Mouse (Mus musculus) olfactory bulb, adult 2 months (tissue): ENCODE measurements around the gene Slc35f5.

ENCODE experiments used
- CTCF ChIP-seq: fragments of 200-500 bp; IDR thresholded peaks from 2 replicates; pipeline ENCODE4 v1.5.1; 2012; ENCODE audit warnings: low read depth, mild to moderate bottlenecking, low read length, moderate library complexity; ENCODE audit not compliant: insufficient read depth
- POLR2A ChIP-seq: fragments of 200-500 bp; IDR thresholded peaks from 2 replicates; pipeline ENCODE4 v1.6.1; 2012; ENCODE audit warnings: mild to moderate bottlenecking, low read depth, low read length, moderate library complexity; ENCODE audit not compliant: insufficient read depth

DNA sequence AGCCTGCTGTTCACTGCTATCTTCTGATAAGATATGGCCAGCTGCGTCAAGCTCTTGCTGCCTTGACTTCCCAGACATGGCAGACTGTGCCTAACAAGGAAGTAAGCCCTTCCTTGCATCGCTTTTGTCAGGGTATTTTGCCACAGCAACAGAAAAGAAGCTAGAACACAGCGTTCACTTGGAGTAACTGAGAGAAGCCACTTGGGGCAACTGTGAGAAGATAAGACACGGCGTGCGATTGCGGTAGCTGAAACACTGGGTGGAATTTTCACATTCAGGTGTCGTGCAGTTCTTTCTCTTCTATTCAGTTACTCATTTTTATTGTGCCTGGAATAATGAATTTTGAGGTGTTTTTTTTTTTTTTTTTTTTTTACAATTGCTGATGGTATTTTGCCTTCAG, 22.6 kb upstream of the Slc35f5 start:
- TF ChIP-seq POLR2A (no peak), CTCF (no peak)
